Mouse (Mus musculus): ENCODE results near the gene Ephb1. TPM values are rescaled to one million over a fixed set of nuclear protein-coding genes. Genes with fewer than 3 reads are reported as not detected.

The Ephb1 gene
- 0.84 and 0.91 TPM in 2 replicates for polyA plus RNA-seq (2012; rRNA removed)

- DNase-seq (ENCODE audit: low spot score) = peak; percentile 44
These were observed at the start of gene Ephb1 for GRCm38 (mm10) chr9:102354561-102354973. TSS of gene Ephb1 (minus strand) at chr9:102354693.

GRCm38 (mm10) chr9:102403086-102404021 lies 48.9 kb upstream of the Ephb1 start:
- no peak for DNase-seq (ENCODE audit: low spot score)

GRCm38 (mm10) chr9:102402671-102403070 lies 48.2 kb upstream of the Ephb1 start:
- no peak for DNase-seq (ENCODE audit: low spot score)

- DNase-seq (ENCODE audit: low spot score) = no peak
These were observed 33.8 kb upstream of the Ephb1 start for GRCm38 (mm10) chr9:102388266-102388665.

GRCm38 (mm10) chr9:102386816-102387215 lies 32.3 kb upstream of the Ephb1 start:
- DNase-seq (ENCODE audit: low spot score) = no peak

GRCm38 (mm10) chr9:102380235-102380634 lies 25.7 kb upstream of the Ephb1 start:
- no peak for DNase-seq (ENCODE audit: low spot score)

- DNase-seq (ENCODE audit: low spot score) = no peak
These were observed 20.2 kb upstream of the Ephb1 start for GRCm38 (mm10) chr9:102374661-102375060.

- DNase-seq (ENCODE audit: low spot score) = no peak
These were observed 19.4 kb upstream of the Ephb1 start for GRCm38 (mm10) chr9:102373886-102374285.

- no peak for DNase-seq (ENCODE audit: low spot score)
These were observed 17.4 kb upstream of the Ephb1 start for GRCm38 (mm10) chr9:102371936-102372335.

GRCm38 (mm10) chr9:102371036-102371770 lies 16.7 kb upstream of the Ephb1 start:
- no peak for DNase-seq (ENCODE audit: low spot score)

- no peak for DNase-seq (ENCODE audit: low spot score)
These were observed 15.6 kb upstream of the Ephb1 start for GRCm38 (mm10) chr9:102370141-102370540.

GRCm38 (mm10) chr9:102369141-102369540 lies 14.6 kb upstream of the Ephb1 start:
- DNase-seq (ENCODE audit: low spot score) = no peak

- no peak for DNase-seq (ENCODE audit: low spot score)
These were observed 13.3 kb upstream of the Ephb1 start for GRCm38 (mm10) chr9:102367796-102368195.

- no peak for DNase-seq (ENCODE audit: low spot score)
These were observed 11.0 kb upstream of the Ephb1 start for GRCm38 (mm10) chr9:102365536-102365935.

GRCm38 (mm10) chr9:102359311-102359710 lies 4.8 kb upstream of the Ephb1 start:
- no peak for DNase-seq (ENCODE audit: low spot score)

- DNase-seq (ENCODE audit: low spot score) = no peak
These were observed 4.2 kb upstream of the Ephb1 start for GRCm38 (mm10) chr9:102358711-102359110.

- DNase-seq (ENCODE audit: low spot score) = no peak
These were observed 3.5 kb upstream of the Ephb1 start for GRCm38 (mm10) chr9:102358011-102358410.

GRCm38 (mm10) chr9:102356516-102356915 lies 2.0 kb upstream of the Ephb1 start:
- no peak for DNase-seq (ENCODE audit: low spot score)

- DNase-seq (ENCODE audit: low spot score) = no peak
These were observed 1.2 kb upstream of the Ephb1 start for GRCm38 (mm10) chr9:102355726-102356125.

GRCm38 (mm10) chr9:102353636-102354491 lies 629 bp downstream of the Ephb1 start:
- no peak for DNase-seq (ENCODE audit: low spot score)

- DNase-seq (ENCODE audit: low spot score) = no peak
These were observed 1.3 kb downstream of the Ephb1 start for GRCm38 (mm10) chr9:102353056-102353635.
